Mouse (Mus musculus): Measurements from ENCODE around the gene Reps1. TPM values are rescaled to one million over a fixed set of nuclear protein-coding genes. Genes with fewer than 3 reads are reported as not detected.

Reps1 gene
- 100 to 1,000 TPM; 104 to 115 TPM for polyA plus RNA-seq (2017; shearing (Covaris generic))

GRCm38 (mm10) chr10:18055696-18056390 is at the start of gene Reps1:
Gene Reps1 (plus strand): TSS chr10:18055861.

GRCm38 (mm10) chr10:18022741-18023347 is 32.8 kb upstream of the Reps1 start, which contains the start of gene Abracl:
Gene Abracl (minus strand): TSS chr10:18023288.

Other genes with a start within 250 kb of the Reps1 start
- gene Heca, start 107.8 kb upstream of the Reps1 start, polyA plus RNA-seq (2017; shearing (Covaris generic)): 10 to 100 TPM; 63.0 to 82.7 TPM
- gene Abracl, start 32.6 kb upstream of the Reps1 start, polyA plus RNA-seq (2017; shearing (Covaris generic)): 100 to 1,000 TPM; 389 to 484 TPM
- gene Ect2l, start 155.0 kb downstream of the Reps1 start, polyA plus RNA-seq (2017; shearing (Covaris generic)): 1 to 10 TPM in 1 of 2 experiments, under 1 TPM in 1; 0.92 to 1.4 TPM
- 10 to 100 TPM; 28.0 to 36.4 TPM for gene Ccdc28a, start 179.1 kb downstream of the Reps1 start, polyA plus RNA-seq (2017; shearing (Covaris generic))